Mouse (Mus musculus) kidney, embryonic 16.5 days (tissue): Measurements from ENCODE around the gene Coro1c. TPM values are rescaled to one million over a fixed set of nuclear protein-coding genes. Genes with fewer than 3 reads are reported as not detected.
A peak's percentile ranks its signal among the peaks of the same experiment; 100 is the strongest.

Experiments
- ATAC-seq: fragments of 200-750 bp; cut with Nextera tagmentation; 2 replicates; pipeline ENCODE4 v1.8.0; 2017; ENCODE audit warnings: moderate TSS enrichment; ENCODE audit not compliant: low FRiP score, low TSS enrichment
- H3K27ac ChIP-seq: fragments of 300-500 bp; sonication (generic); 2 replicates; pipeline ENCODE4 v1.5.1; 2014; ENCODE audit warnings: low read length
- H3K27me3 ChIP-seq: fragments of 300-500 bp; sonication (generic); 2 replicates; pipeline ENCODE4 v1.6.1; 2014; ENCODE audit warnings: low read length, control low read depth, mixed read lengths; ENCODE audit not compliant: insufficient read depth
- H3K36me3 ChIP-seq: fragments of 300-500 bp; sonication (generic); 2 replicates; pipeline ENCODE4 v1.6.1; 2014; ENCODE audit warnings: low read length, control low read depth, mixed read lengths; ENCODE audit not compliant: insufficient read depth
- H3K4me1 ChIP-seq: fragments of 300-500 bp; sonication (generic); 2 replicates; pipeline ENCODE4 v1.6.1; 2014; ENCODE audit warnings: low read length, control low read depth, mixed read lengths; ENCODE audit not compliant: insufficient read depth
- H3K4me2 ChIP-seq: fragments of 300-500 bp; sonication (generic); replicated peaks from 2 replicates; pipeline ENCODE4 v1.6.1; 2014; ENCODE audit warnings: low read depth, low read length
- H3K4me3 ChIP-seq: fragments of 300-500 bp; sonication (generic); 2 replicates; pipeline ENCODE4 v1.5.1; 2014; ENCODE audit warnings: mild to moderate bottlenecking, low read length
- H3K9ac ChIP-seq: fragments of 300-500 bp; sonication (generic); replicated peaks from 2 replicates; pipeline ENCODE4 v1.6.1; 2014; ENCODE audit warnings: low read length
- H3K9me3 ChIP-seq: fragments of 300-500 bp; sonication (generic); 2 replicates; pipeline ENCODE4 v1.6.1; 2016; ENCODE audit warnings: low read length, control low read depth
- WGBS: fragments of 180-500 bp; shearing (Covaris S2); extraction: QIAGEN DNeasy Blood & Tissue Kit; methylation state at CpG from one replicate; pipeline ENCODE4 v1.1.7; 2014; 5-methylcytosine and 5-hydroxymethylcytosine counted together
- polyA plus RNA-seq: library from polyadenylated mRNA; unstranded; fragments of >200 nt; fragmentation: Nextera tagmentation; extraction: Ambion mirVana; gene quantifications from 2 replicates; pipeline ENCODE4 v1.2.1, GENCODE M21; 2015

The Coro1c gene
- polyA plus RNA-seq, 1 experiment from 2014 or later = 126 TPM

GRCm38 (mm10) chr5:113930648-113931609, 22.4 kb upstream of the Coro1c start:
- H3K9me3 ChIP-seq = peaks cover 9% of the 10 kb centered on the region; the same call in 1 of the 2 replicates
- H3K9ac ChIP-seq = no peak overlapping the region; the same call in 1 of the 2 replicates
- no peak overlapping the region for H3K4me2 ChIP-seq
- no peaks in the 10 kb centered on the region for H3K27me3 ChIP-seq
- peak; percentile 52 for ATAC-seq
- H3K27ac ChIP-seq = peak overlapping the region; percentile 74
- peaks cover 10% of the 10 kb centered on the region for H3K4me1 ChIP-seq
- H3K36me3 ChIP-seq = no peaks in the 10 kb centered on the region
- WGBS = 39% methylated on average over 18 of the region's 18 CpGs
- no peak overlapping the region for H3K4me3 ChIP-seq

- peak; percentile 35; the same call in 1 of the 2 replicates for ATAC-seq
- H3K4me2 ChIP-seq = peak overlapping the region; percentile 44
- H3K9ac ChIP-seq = 0 out of 2 replicates have a peak overlapping the region, but pooled peaks have one; percentile 31
- H3K27me3 ChIP-seq = no peaks in the 10 kb centered on the region
- H3K9me3 ChIP-seq = peaks cover 9% of the 10 kb centered on the region; the same call in 1 of the 2 replicates
- no peaks in the 10 kb centered on the region for H3K36me3 ChIP-seq
- H3K4me1 ChIP-seq = peaks cover 10% of the 10 kb centered on the region
- 34% methylated on average over 10 of the region's 10 CpGs for WGBS
- peak overlapping the region; percentile 56; the same call in 1 of the 2 replicates for H3K27ac ChIP-seq
- no peak overlapping the region for H3K4me3 ChIP-seq
Observed at GRCm38 (mm10) chr5:113929950-113930647, 21.5 kb upstream of the Coro1c start.

GRCm38 (mm10) chr5:113929526-113929925, 21.0 kb upstream of the Coro1c start:
- Histone ChIP-seq H3K4me3 (no peak overlapping the region), H3K4me1 (peaks cover 10% of the 10 kb centered on the region), H3K27ac (0 out of 2 replicates have a peak overlapping the region, but pooled peaks have one; percentile 24), H3K27me3 (no peaks in the 10 kb centered on the region), H3K9ac (0 out of 2 replicates have a peak overlapping the region, but pooled peaks have one; percentile 31), H3K9me3 (peaks cover 9% of the 10 kb centered on the region; the same call in 1 of the 2 replicates), H3K4me2 (peak overlapping the region; percentile 44), H3K36me3 (no peaks in the 10 kb centered on the region)
- 63% methylated on average over 10 of the region's 10 CpGs for WGBS
- no peak for ATAC-seq

- H3K9ac ChIP-seq = no peak overlapping the region
- no peak overlapping the region for H3K4me3 ChIP-seq
- H3K4me2 ChIP-seq = no peak overlapping the region
- peaks cover 9% of the 10 kb centered on the region for H3K4me1 ChIP-seq
- WGBS = 87% methylated on average over 4 of the region's 4 CpGs
- H3K36me3 ChIP-seq = no peaks in the 10 kb centered on the region
- H3K27ac ChIP-seq = no peak overlapping the region
- H3K9me3 ChIP-seq = peaks cover 9% of the 10 kb centered on the region; the same call in 1 of the 2 replicates
- no peak for ATAC-seq
- no peaks in the 10 kb centered on the region for H3K27me3 ChIP-seq
Observed at GRCm38 (mm10) chr5:113924608-113925007, 16.1 kb upstream of the Coro1c start.

GRCm38 (mm10) chr5:113921310-113922166, 13.0 kb upstream of the Coro1c start:
- WGBS = 24% methylated on average over 6 of the region's 6 CpGs
- Histone ChIP-seq H3K4me3 (no peak overlapping the region), H3K27ac (peak overlapping the region; percentile 56), H3K9ac (peak overlapping the region; percentile 38; the same call in 1 of the 2 replicates), H3K9me3 (no peaks in the 10 kb centered on the region), H3K27me3 (no peaks in the 10 kb centered on the region), H3K36me3 (no peaks in the 10 kb centered on the region), H3K4me2 (no peak overlapping the region), H3K4me1 (peaks cover 18% of the 10 kb centered on the region)
- no peak for ATAC-seq

GRCm38 (mm10) chr5:113919060-113919459, 10.5 kb upstream of the Coro1c start:
- 0 out of 2 replicates have a peak overlapping the region, but pooled peaks have one; percentile 2 for H3K9ac ChIP-seq
- peaks cover 25% of the 10 kb centered on the region for H3K4me1 ChIP-seq
- WGBS = 41% methylated on average over 7 of the region's 7 CpGs
- peak overlapping the region; percentile 52; the same call in 1 of the 2 replicates for H3K27ac ChIP-seq
- ATAC-seq = no peak
- H3K9me3 ChIP-seq = no peaks in the 10 kb centered on the region
- no peak overlapping the region for H3K4me2 ChIP-seq
- no peaks in the 10 kb centered on the region for H3K27me3 ChIP-seq
- no peak overlapping the region for H3K4me3 ChIP-seq
- H3K36me3 ChIP-seq = no peaks in the 10 kb centered on the region

GRCm38 (mm10) chr5:113918654-113919053, 10.1 kb upstream of the Coro1c start:
- Histone ChIP-seq H3K4me1 (peaks cover 26% of the 10 kb centered on the region), H3K9me3 (no peaks in the 10 kb centered on the region), H3K9ac (0 out of 2 replicates have a peak overlapping the region, but pooled peaks have one; percentile 2), H3K4me2 (no peak overlapping the region), H3K36me3 (no peaks in the 10 kb centered on the region), H3K27me3 (no peaks in the 10 kb centered on the region), H3K4me3 (no peak overlapping the region), H3K27ac (peak overlapping the region; percentile 52)
- no peak for ATAC-seq
- WGBS = 28% methylated on average over 9 of the region's 9 CpGs

GRCm38 (mm10) chr5:113910705-113911104, 2.1 kb upstream of the Coro1c start:
- H3K27ac ChIP-seq = peak overlapping the region; percentile 74; the same call in 1 of the 2 replicates

More at GRCm38 (mm10) chr5:113910705-113911104, 2.1 kb upstream of the Coro1c start:
- Histone ChIP-seq H3K4me2 (no peak overlapping the region), H3K27me3 (no peaks in the 10 kb centered on the region), H3K4me3 (no peak overlapping the region), H3K9ac (no peak overlapping the region), H3K36me3 (no peaks in the 10 kb centered on the region), H3K4me1 (peaks cover 33% of the 10 kb centered on the region), H3K9me3 (no peaks in the 10 kb centered on the region; the same call in 1 of the 2 replicates)
- no peak for ATAC-seq
- 65% methylated on average over 6 of the region's 6 CpGs for WGBS
